Comparison of ENCODE assay signal across 31 mouse cellular contexts in the genomic region with DNA sequence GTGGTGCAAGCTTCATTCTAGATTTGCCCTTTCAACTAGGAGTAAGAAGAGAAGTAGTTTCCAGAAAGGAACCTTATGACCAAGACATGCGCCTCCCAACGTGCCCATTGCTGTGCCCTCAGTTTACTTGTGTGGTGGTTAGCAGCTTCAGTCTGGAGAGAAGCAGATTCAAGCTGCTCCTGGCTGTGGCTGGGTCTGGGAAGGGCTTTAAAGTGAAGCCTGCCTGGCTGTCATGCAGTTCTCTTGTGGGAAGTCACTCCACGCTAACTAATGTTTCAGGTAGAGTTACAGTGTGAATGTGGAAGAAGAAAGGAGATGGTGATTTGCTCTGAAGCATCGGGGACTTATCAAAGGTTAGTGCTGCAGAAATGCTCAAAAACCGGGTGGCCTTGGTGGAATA. TPM values are rescaled to one million over a fixed set of nuclear protein-coding genes. Genes with fewer than 3 reads are reported as not detected.
"Had no signal": no experiment of that assay in that cellular context is flagged by ENCODE, and none has a peak within 500 bp of the region (broad histone marks: within the 10 kb centered on the region; RNA-seq: fewer than 3 reads in every experiment).

No protein-coding gene starts in this region.

- H3K9ac ChIP-seq: embryonic facial prominence, embryonic 12.5 days; embryonic facial prominence, embryonic 13.5 days; embryonic facial prominence, embryonic 15.5 days; forebrain, embryonic 12.5 days; forebrain, embryonic 13.5 days; forebrain, embryonic 15.5 days; forebrain, postnatal 0 days had no signal

- H3K27me3 ChIP-seq: embryonic facial prominence, embryonic 12.5 days; embryonic facial prominence, embryonic 13.5 days; embryonic facial prominence, embryonic 15.5 days; forebrain, embryonic 12.5 days; forebrain, embryonic 13.5 days; forebrain, embryonic 15.5 days had no signal

- H3K4me1 ChIP-seq: embryonic facial prominence, embryonic 10.5 days; embryonic facial prominence, embryonic 12.5 days; embryonic facial prominence, embryonic 13.5 days; embryonic facial prominence, embryonic 15.5 days; forebrain, embryonic 10.5 days; forebrain, embryonic 12.5 days; forebrain, embryonic 13.5 days; forebrain, embryonic 15.5 days had no signal

- H3K4me2 ChIP-seq: embryonic facial prominence, embryonic 12.5 days; embryonic facial prominence, embryonic 13.5 days; embryonic facial prominence, embryonic 15.5 days; forebrain, embryonic 12.5 days; forebrain, embryonic 13.5 days; forebrain, embryonic 15.5 days had no signal

- H3K27ac ChIP-seq: embryonic facial prominence, embryonic 10.5 days; embryonic facial prominence, embryonic 12.5 days; embryonic facial prominence, embryonic 13.5 days; embryonic facial prominence, embryonic 15.5 days; forebrain, embryonic 10.5 days; forebrain, embryonic 12.5 days; forebrain, embryonic 13.5 days; forebrain, embryonic 15.5 days; gastrocnemius, adult 2 months; heart, adult 2 months had no signal

- H3K9me3 ChIP-seq: embryonic facial prominence, embryonic 10.5 days; embryonic facial prominence, embryonic 12.5 days; embryonic facial prominence, embryonic 13.5 days; embryonic facial prominence, embryonic 15.5 days; forebrain, embryonic 10.5 days; forebrain, embryonic 12.5 days; forebrain, embryonic 13.5 days; forebrain, embryonic 15.5 days had no signal

- ATAC-seq: forebrain, embryonic 13.5 days; forebrain, embryonic 14.5 days; forebrain, embryonic 15.5 days; forebrain, embryonic 16.5 days; forebrain, postnatal 0 days had no signal

- H3K4me3 ChIP-seq: embryonic facial prominence, embryonic 10.5 days; embryonic facial prominence, embryonic 12.5 days; embryonic facial prominence, embryonic 13.5 days; embryonic facial prominence, embryonic 15.5 days; erythroblast, embryonic 14.5 days; forebrain, embryonic 10.5 days; forebrain, embryonic 12.5 days; forebrain, embryonic 13.5 days; forebrain, embryonic 15.5 days; gastrocnemius, adult 2 months; heart, adult 2 months had no signal

- DNase-seq: cerebellum, adult 2 months; cerebellum, adult 8-10 months; cerebellum, adult 9-10 months; cerebellum, adult 9-11 months; cerebellum, postnatal 10 days; cerebellum, postnatal 25 days; embryo, embryonic 11 days; forebrain, postnatal 0 days; gastrocnemius, adult 2 months; gastrocnemius, postnatal 10 days; gastrocnemius, postnatal 14 days; gastrocnemius, postnatal 25 days; gastrocnemius, postnatal 36 days; heart, adult 18-20 months; heart, adult 2 months had no signal

RNA-seq across cellular contexts. Expression of a gene that starts 32.1 kb away (rescaled TPM):
- total RNA-seq: common myeloid progenitor, adult 5-6 weeks; forebrain, postnatal 0 days; granulocyte monocyte progenitor cell, adult 5-6 weeks had no signal
- polyA plus RNA-seq: cerebellum, adult 2 months; cortical plate, adult 2 months; embryonic facial prominence, embryonic 10.5 days; embryonic facial prominence, embryonic 11.5 days; embryonic facial prominence, embryonic 12.5 days; erythroblast, embryonic 14.5 days; forebrain, embryonic 11.5 days; forebrain, embryonic 12.5 days; forebrain, embryonic 13.5 days; forebrain, embryonic 14.5 days; forebrain, embryonic 15.5 days; forebrain, embryonic 16.5 days; forebrain, postnatal 0 days had no signal
